Mouse (Mus musculus): ENCODE results near the gene Crb3.

The Crb3 gene

GRCm38 (mm10) chr17:57062011-57062521, 3.2 kb downstream of the Crb3 start:
- peak; percentile 55 for DNase-seq (ENCODE audit: low read depth, low spot score)

DNA sequence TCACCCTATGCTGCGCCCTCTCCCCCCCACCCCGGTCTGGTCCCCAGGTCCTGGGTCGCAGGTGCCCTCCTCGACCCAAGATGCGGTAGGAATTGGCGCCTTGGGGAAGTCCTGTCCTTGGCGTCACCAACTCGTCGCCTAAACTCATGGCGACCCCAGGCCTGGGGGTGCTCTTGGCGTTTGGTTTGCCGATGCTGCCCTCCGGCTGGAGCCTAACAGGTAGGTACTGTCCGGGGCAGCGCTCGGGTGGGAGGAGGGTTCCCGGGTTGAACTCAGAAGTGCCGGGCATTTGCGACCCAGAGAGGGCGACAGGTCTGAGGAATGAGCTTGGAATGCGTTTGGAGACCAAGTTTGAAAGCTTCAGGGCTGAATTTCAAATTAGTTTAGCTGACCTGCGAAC, 3.6 kb downstream of the Crb3 start:
- DNase-seq (ENCODE audit: low read depth, low spot score), result no peak

- no peak for DNase-seq (ENCODE audit: low read depth, low spot score)
These were observed 4.1 kb downstream of the Crb3 start for GRCm38 (mm10) chr17:57063031-57063430.

GRCm38 (mm10) chr17:57066908-57067307, 8.0 kb downstream of the Crb3 start:
- DNase-seq (ENCODE audit: low read depth, low spot score), result no peak

- DNase-seq (ENCODE audit: low read depth, low spot score), result no peak
These were observed 11.4 kb downstream of the Crb3 start for GRCm38 (mm10) chr17:57070272-57070671.

GRCm38 (mm10) chr17:57070699-57071098, 11.8 kb downstream of the Crb3 start:
- DNase-seq (ENCODE audit: low read depth, low spot score), result peak; percentile 99

DNA sequence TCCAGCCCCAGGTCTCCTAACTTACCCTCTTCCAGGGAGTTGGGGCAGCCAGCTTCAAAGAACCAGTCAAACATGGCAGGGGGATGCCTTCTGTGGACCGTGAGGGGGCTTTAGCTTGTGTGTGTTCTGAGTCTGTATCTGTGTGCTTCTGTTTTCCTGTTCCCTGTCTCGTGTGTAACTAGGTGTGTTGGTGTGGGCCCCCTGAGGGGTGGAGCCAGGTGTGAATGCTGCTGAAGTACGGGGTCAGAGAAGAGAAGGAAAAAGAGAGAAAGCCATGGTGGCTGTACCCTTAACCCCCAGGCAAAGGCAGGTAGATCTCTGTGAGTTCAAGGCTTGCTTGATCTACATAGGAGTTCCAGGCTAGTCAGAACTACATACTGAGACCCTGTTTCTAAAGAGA, 18.0 kb downstream of the Crb3 start:
- DNase-seq (ENCODE audit: low read depth, low spot score), result no peak

- DNase-seq (ENCODE audit: low read depth, low spot score), result no peak
These were observed 19.4 kb downstream of the Crb3 start, which contains the start of gene Dennd1c for GRCm38 (mm10) chr17:57078336-57078735. Dennd1c (minus strand) TSS chr17:57078514.

- DNase-seq (ENCODE audit: low read depth, low spot score), result no peak
These were observed 21.0 kb downstream of the Crb3 start for GRCm38 (mm10) chr17:57079919-57080318.

GRCm38 (mm10) chr17:57081234-57081842, 22.4 kb downstream of the Crb3 start:
- no peak for DNase-seq (ENCODE audit: low read depth, low spot score)

- no peak for DNase-seq (ENCODE audit: low read depth, low spot score)
These were observed 23.6 kb downstream of the Crb3 start for GRCm38 (mm10) chr17:57082481-57082880.

- no peak for DNase-seq (ENCODE audit: low read depth, low spot score)
These were observed 27.3 kb downstream of the Crb3 start for GRCm38 (mm10) chr17:57085970-57086757.

- DNase-seq (ENCODE audit: low read depth, low spot score), result peak; percentile 30
These were observed 28.3 kb downstream of the Crb3 start, which contains the start of gene Tubb4a for GRCm38 (mm10) chr17:57087049-57087832. Tubb4a (minus strand) TSS chr17:57087782.

- no peak for DNase-seq (ENCODE audit: low read depth, low spot score)
These were observed 35.3 kb downstream of the Crb3 start for GRCm38 (mm10) chr17:57094222-57094621.

- DNase-seq (ENCODE audit: low read depth, low spot score), result peak; percentile 94
These were observed 37.1 kb downstream of the Crb3 start for GRCm38 (mm10) chr17:57095855-57096622.

DNA sequence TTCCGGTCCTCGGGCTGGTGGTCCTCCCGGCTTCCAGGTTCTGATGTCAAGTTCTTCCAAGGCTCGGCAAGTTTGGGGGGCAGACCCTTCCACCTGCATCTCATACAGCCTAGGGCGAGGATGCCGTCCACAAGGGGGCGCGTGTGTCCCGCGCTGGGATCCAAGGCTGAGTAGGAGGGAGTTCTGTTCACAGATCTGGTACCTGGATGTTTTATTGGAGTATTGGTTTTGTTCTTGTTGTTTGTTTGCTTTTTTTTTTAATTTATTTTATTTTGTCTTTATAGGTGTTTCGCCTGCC, 37.7 kb downstream of the Crb3 start:
- DNase-seq (ENCODE audit: low read depth, low spot score), result peak; percentile 86

DNA sequence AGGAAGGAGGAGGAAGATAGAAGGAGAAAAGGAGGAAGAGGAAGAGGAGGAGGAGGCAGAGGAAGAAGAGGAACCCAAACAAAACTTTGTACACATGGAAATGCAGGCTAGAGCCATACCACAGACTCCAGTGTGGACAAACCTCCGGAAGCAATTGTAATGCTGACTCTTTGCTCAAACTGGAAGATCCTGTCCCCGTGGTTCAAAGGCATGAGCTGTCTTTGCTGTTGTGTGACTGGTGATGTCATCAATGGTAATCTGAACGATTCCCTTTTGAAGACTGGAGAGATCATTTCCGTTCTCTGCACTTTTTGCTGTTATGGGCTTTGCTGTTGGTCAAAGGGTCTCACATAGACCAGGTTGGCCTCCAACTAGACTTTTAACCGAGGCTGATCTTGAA, 39.4 kb downstream of the Crb3 start:
- DNase-seq (ENCODE audit: low read depth, low spot score), result no peak

DNA sequence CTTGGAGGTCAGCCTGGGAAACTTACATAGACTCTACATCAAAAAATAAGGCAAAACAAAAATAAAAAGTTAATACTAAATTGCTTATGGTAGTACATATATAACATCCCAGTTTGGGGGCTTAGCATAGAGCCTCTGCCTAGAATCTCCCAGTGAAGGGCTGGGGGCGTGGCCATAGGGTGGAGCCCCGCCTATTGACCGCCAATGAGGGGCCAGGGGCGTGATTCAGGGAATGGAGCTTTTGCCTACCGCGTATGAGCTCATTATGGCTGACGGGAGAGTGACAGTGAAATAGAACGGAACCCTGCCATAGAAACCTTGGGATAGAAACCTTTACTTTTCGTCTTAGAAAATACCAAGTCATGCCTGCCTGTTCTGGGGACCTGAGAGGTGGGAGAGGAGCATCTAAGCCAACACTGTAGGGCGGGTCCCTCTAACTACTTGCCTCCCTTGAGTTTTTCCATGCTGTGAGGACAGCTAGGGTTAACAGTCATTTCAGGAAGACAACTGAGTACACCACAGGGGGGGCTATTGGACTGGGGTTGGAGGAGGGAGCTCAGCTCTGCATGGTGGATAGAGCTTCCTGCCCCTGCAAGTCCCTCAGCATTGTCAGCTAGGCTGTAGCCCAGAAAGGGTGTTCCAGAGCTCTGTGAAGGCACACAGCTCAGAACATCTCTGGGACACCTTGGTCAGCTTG, 40.9 kb downstream of the Crb3 start:
- DNase-seq (ENCODE audit: low read depth, low spot score), result peak; percentile 87

DNA sequence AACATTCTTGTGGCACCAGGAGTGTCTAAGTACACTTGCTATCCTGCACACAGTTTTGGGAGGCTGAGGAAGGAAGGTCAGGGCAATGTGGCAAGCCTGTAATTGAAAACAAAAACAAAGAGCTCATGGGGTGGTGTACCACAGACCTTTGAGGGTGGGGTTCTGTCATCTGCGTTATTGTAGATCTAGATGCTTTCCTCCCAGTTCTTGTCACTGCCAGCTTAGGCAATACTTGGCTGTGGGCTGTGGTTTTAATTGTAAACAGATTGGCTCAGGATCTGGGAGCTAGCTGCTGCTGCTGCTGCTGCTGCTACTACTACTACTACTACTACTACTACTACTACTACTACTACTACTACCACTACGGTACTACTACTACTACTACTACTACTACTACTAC, 43.4 kb downstream of the Crb3 start:
- DNase-seq (ENCODE audit: low read depth, low spot score), result no peak

GRCm38 (mm10) chr17:57104496-57104895, 45.6 kb downstream of the Crb3 start:
- DNase-seq (ENCODE audit: low read depth, low spot score), result no peak
